Mouse (Mus musculus) heart, postnatal 0 days (tissue): ENCODE data around the gene Commd3.

ENCODE experiments used
- CTCF ChIP-seq: IDR thresholded peaks from 2 replicates; pipeline ENCODE4 v1.5.1; 2016; ENCODE audit warnings: antibody characterized with exemption, control low read depth, low read depth
- EP300 ChIP-seq: IDR thresholded peaks from 2 replicates; pipeline ENCODE4 v1.6.1; 2016; ENCODE audit warnings: antibody characterized with exemption, low read depth

- TF ChIP-seq EP300 (no peak), CTCF (no peak)
Observed at GRCm38 (mm10) chr2:18688286-18688685, 16.1 kb downstream of the Commd3 start.
